Comparison of ENCODE assay signal across 8 mouse cellular contexts in genomic region chr8:120179027-120179431, GRCm38 (mm10). TPM values are rescaled to one million over a fixed set of nuclear protein-coding genes. Genes with fewer than 3 reads are reported as not detected.
DNase-seq lines count a peak whose midpoint lies in the region; ATAC-seq and TF ChIP-seq lines count a peak whose summit lies in the region.

No protein-coding gene starts in this region.

- TF ChIP-seq EP300 in ES-Bruce4 (IDR thresholded peaks at IDR 0.05; ENCODE audit: insufficient read depth, low read depth, low read length) = 0 out of 2 replicates have a peak, but pooled peaks have one; percentile 28

- DNase-seq in c-Kit-positive CD71-positive TER-119-positive erythroid progenitor cells, embryonic 14.5 days (ENCODE audit: low spot score) = peak; percentile 77
- peak; percentile 94 to 96 for DNase-seq in heart, postnatal 10 days
- DNase-seq in kidney, postnatal 4 days = peak; percentile 94 to 96
- peak; percentile 63 for DNase-seq in telencephalon, adult 2 months (ENCODE audit: low read depth, low spot score)

- no peak overlapping the region for H3K9ac ChIP-seq in ES-Bruce4 (ENCODE audit: low read depth, poor library complexity, severe bottlenecking)
- no peak overlapping the region for H3K9ac ChIP-seq in forebrain, embryonic 13.5 days
- H3K9ac ChIP-seq in liver, embryonic 16.5 days (ENCODE audit: low read depth, low read length) = no peak overlapping the region
- 0 out of 2 replicates have a peak overlapping the region, but pooled peaks have one; percentile 43 for H3K9ac ChIP-seq in neural tube, embryonic 13.5 days

- no peaks in the 10 kb centered on the region for H3K36me3 ChIP-seq in ES-Bruce4 (ENCODE audit: control insufficient read depth, insufficient read depth, low read length, poor library complexity, severe bottlenecking)
- H3K36me3 ChIP-seq in forebrain, embryonic 13.5 days (ENCODE audit: poor library complexity, severe bottlenecking) = no peaks in the 10 kb centered on the region
- no peaks in the 10 kb centered on the region for H3K36me3 ChIP-seq in liver, embryonic 16.5 days (ENCODE audit: control insufficient read depth, insufficient read depth)
- H3K36me3 ChIP-seq in neural tube, embryonic 13.5 days = no peaks in the 10 kb centered on the region

- no peak for TF ChIP-seq POLR2A in ES-Bruce4 (IDR thresholded peaks at IDR 0.05; ENCODE audit: insufficient read depth, low read length)

- intact Hi-C loops in heart, postnatal 10 days (cut with DNase I) = loop anchor here (2.0 to 10.0 kb wide), 7 partner anchors 38 to 428 kb away; no protein-coding TSS in a partner anchor

- no peaks in the 10 kb centered on the region for H3K27me3 ChIP-seq in ES-Bruce4 (ENCODE audit: control insufficient read depth, insufficient read depth, low read length, poor library complexity, severe bottlenecking)
- H3K27me3 ChIP-seq in forebrain, embryonic 13.5 days = peaks cover 13% of the 10 kb centered on the region; the same call in 1 of the 2 replicates
- peaks cover 27% of the 10 kb centered on the region for H3K27me3 ChIP-seq in liver, embryonic 16.5 days (ENCODE audit: control insufficient read depth, insufficient read depth, low read depth, low read length)
- peaks cover 14% of the 10 kb centered on the region for H3K27me3 ChIP-seq in neural tube, embryonic 13.5 days

- no peaks in the 10 kb centered on the region for H3K9me3 ChIP-seq in ES-Bruce4 (replicated peaks; ENCODE audit: control insufficient read depth, insufficient read depth, low read length, poor library complexity, severe bottlenecking)
- H3K9me3 ChIP-seq in forebrain, embryonic 13.5 days (replicated peaks) = no peaks in the 10 kb centered on the region
- no peaks in the 10 kb centered on the region for H3K9me3 ChIP-seq in liver, embryonic 16.5 days (replicated peaks; ENCODE audit: control insufficient read depth, low read length)
- H3K9me3 ChIP-seq in neural tube, embryonic 13.5 days = no peaks in the 10 kb centered on the region

- peaks cover 3% of the 10 kb centered on the region for H3K4me1 ChIP-seq in ES-Bruce4 (ENCODE audit: control insufficient read depth, insufficient read depth, low read length)
- peaks cover 44% of the 10 kb centered on the region for H3K4me1 ChIP-seq in forebrain, embryonic 13.5 days
- no peaks in the 10 kb centered on the region; the same call in 1 of the 2 replicates for H3K4me1 ChIP-seq in liver, embryonic 16.5 days (ENCODE audit: control insufficient read depth, low read depth, low read length)
- peaks cover 51% of the 10 kb centered on the region for H3K4me1 ChIP-seq in neural tube, embryonic 13.5 days (replicated peaks)

- no peak overlapping the region for H3K27ac ChIP-seq in ES-Bruce4 (ENCODE audit: insufficient read depth, low read length)
- H3K27ac ChIP-seq in forebrain, embryonic 13.5 days = peak overlapping the region; percentile 25; the same call in 1 of the 2 replicates
- no peak overlapping the region for H3K27ac ChIP-seq in liver, embryonic 16.5 days (ENCODE audit: low read length)
- peak overlapping the region; percentile 64 for H3K27ac ChIP-seq in neural tube, embryonic 13.5 days (replicated peaks)

- peak overlapping the region; percentile 9; the same call in 1 of the 2 replicates for H3K4me3 ChIP-seq in ES-Bruce4 (ENCODE audit: low read depth, low read length)
- no peak overlapping the region for H3K4me3 ChIP-seq in forebrain, embryonic 13.5 days
- H3K4me3 ChIP-seq in liver, embryonic 16.5 days (ENCODE audit: low read depth, low read length) = no peak overlapping the region
- no peak overlapping the region for H3K4me3 ChIP-seq in neural tube, embryonic 13.5 days

- WGBS in forebrain, embryonic 13.5 days = under 1% methylated on average over 10 of the region's 10 CpGs
- under 1% methylated on average over 10 of the region's 10 CpGs for WGBS in liver, embryonic 16.5 days (ENCODE audit: insufficient replicate concordance)
- 0% methylated on average over 10 of the region's 10 CpGs for WGBS in neural tube, embryonic 13.5 days

- peak; percentile 94 for TF ChIP-seq CTCF in ES-Bruce4 (IDR thresholded peaks at IDR 0.05; ENCODE audit: low read depth, low read length)

- H3K4me2 ChIP-seq in forebrain, embryonic 13.5 days = peak overlapping the region; percentile 47
- H3K4me2 ChIP-seq in liver, embryonic 16.5 days (ENCODE audit: low read depth, low read length) = peak overlapping the region; percentile 50
- peak overlapping the region; percentile 45 for H3K4me2 ChIP-seq in neural tube, embryonic 13.5 days

- ATAC-seq in forebrain, embryonic 13.5 days = peak; percentile 72
- peak; percentile 68 for ATAC-seq in liver, embryonic 16.5 days (ENCODE audit: low read depth)
- peak; percentile 56 for ATAC-seq in neural tube, embryonic 13.5 days (ENCODE audit: low read depth)

RNA-seq across cellular contexts. Expression of gene Fam92b, which starts 1.8 kb away (rescaled TPM):
- polyA plus RNA-seq in ES-Bruce4 (2011; ENCODE audit: insufficient read depth, insufficient read length, low read depth, missing spikeins) = not detected in 2 replicates
- polyA plus RNA-seq in forebrain, embryonic 13.5 days (2015; fragmentation: Nextera tagmentation; extraction: Ambion mirVana) = 1.4 and 1.9 TPM in 2 replicates
- total RNA-seq in heart, postnatal 10 days (2021) = not detected
- not detected in 2 replicates for polyA plus RNA-seq in liver, embryonic 16.5 days (2015; fragmentation: Nextera tagmentation; extraction: Ambion mirVana)
- 2.3 and 2.7 TPM in 2 replicates for polyA plus RNA-seq in neural tube, embryonic 13.5 days (2015; fragmentation: Nextera tagmentation; extraction: Ambion mirVana)

RNA-seq across cellular contexts. Expression of gene Gse1, which starts 49.2 kb away (rescaled TPM):
- 20.7 and 31.8 TPM in 2 replicates for polyA plus RNA-seq in ES-Bruce4 (2011; ENCODE audit: insufficient read depth, insufficient read length, low read depth, missing spikeins)
- polyA plus RNA-seq in forebrain, embryonic 13.5 days (2015; fragmentation: Nextera tagmentation; extraction: Ambion mirVana) = 24.0 and 24.9 TPM in 2 replicates
- total RNA-seq in heart, postnatal 10 days (2021) = 10 to 100 TPM; 32.6 to 34.6 TPM
- polyA plus RNA-seq in liver, embryonic 16.5 days (2015; fragmentation: Nextera tagmentation; extraction: Ambion mirVana) = 7.6 and 9.5 TPM in 2 replicates
- 17.0 and 17.1 TPM in 2 replicates for polyA plus RNA-seq in neural tube, embryonic 13.5 days (2015; fragmentation: Nextera tagmentation; extraction: Ambion mirVana)

Comparison
In these comparisons a context has a peak if more than half of its experiments do, and no peak if none do; other contexts are left out.
1. H3K27ac ChIP-seq: peak in forebrain, embryonic 13.5 days (single experiment) and neural tube, embryonic 13.5 days (single experiment); none in ES-Bruce4 (single experiment) and liver, embryonic 16.5 days (single experiment).
2. Peak in every context shown above with its lines, with median percentiles within 50 percentile points of each other: DNase-seq, ATAC-seq and H3K4me2 ChIP-seq.